Mouse (Mus musculus) kidney, adult 2 months (tissue): ENCODE measurements around the gene Ugt1a2.

Experiments used
- CTCF ChIP-seq: fragments of 200-500 bp; conservative IDR thresholded peaks from 2 replicates; pipeline ENCODE4 v1.5.1; 2011; ENCODE audit warnings: low read depth, mild to moderate bottlenecking, control low read depth, low read length, moderate library complexity, mixed read lengths; ENCODE audit not compliant: insufficient read depth, insufficient read length
- POLR2A ChIP-seq: fragments of 200-500 bp; IDR thresholded peaks from one replicate; pipeline ENCODE4 v1.6.1; 2011; ENCODE audit warnings: low read depth, low read length, control low read depth

- no peak for TF ChIP-seq CTCF
- no peak for TF ChIP-seq POLR2A
Measured at GRCm38 (mm10) chr1:88215466-88216380, 15.3 kb downstream of the Ugt1a2 start.
